Mouse (Mus musculus) brain, embryonic 14.5 days (tissue): ENCODE data around the gene Plcl2. TPM values are rescaled to one million over a fixed set of nuclear protein-coding genes. Genes with fewer than 3 reads are reported as not detected.
A peak's percentile ranks its signal among the peaks of the same experiment; 100 is the strongest.

Experiments
- DNase-seq: peaks from one replicate; pipeline ENCODE4 v3.0.0-alpha.2; 2011; ENCODE audit warnings: low read depth
- CTCF ChIP-seq: fragments of 200-500 bp; IDR thresholded peaks from 2 replicates; pipeline ENCODE4 v1.5.1; 2012; ENCODE audit warnings: inconsistent platforms, mild to moderate bottlenecking, moderate library complexity, borderline replicate concordance; ENCODE audit not compliant: insufficient read depth, insufficient read length; ENCODE audit errors: extremely low read depth
- POLR2A ChIP-seq: fragments of 200-500 bp; IDR thresholded peaks from 2 replicates; pipeline ENCODE4 v1.6.1; 2012; ENCODE audit warnings: mild to moderate bottlenecking, inconsistent platforms, borderline replicate concordance; ENCODE audit not compliant: poor library complexity, insufficient read depth, insufficient read length, severe bottlenecking; ENCODE audit errors: extremely low read depth
- polyA plus RNA-seq: library from polyadenylated mRNA; depleted of rRNA; stranded (reverse); fragments of >200 nt; gene quantifications from 2 replicates; pipeline ENCODE4 v1.2.3, GENCODE M21; 2012

The Plcl2 gene
- polyA plus RNA-seq, 1 experiment = 20.2 TPM

DNA sequence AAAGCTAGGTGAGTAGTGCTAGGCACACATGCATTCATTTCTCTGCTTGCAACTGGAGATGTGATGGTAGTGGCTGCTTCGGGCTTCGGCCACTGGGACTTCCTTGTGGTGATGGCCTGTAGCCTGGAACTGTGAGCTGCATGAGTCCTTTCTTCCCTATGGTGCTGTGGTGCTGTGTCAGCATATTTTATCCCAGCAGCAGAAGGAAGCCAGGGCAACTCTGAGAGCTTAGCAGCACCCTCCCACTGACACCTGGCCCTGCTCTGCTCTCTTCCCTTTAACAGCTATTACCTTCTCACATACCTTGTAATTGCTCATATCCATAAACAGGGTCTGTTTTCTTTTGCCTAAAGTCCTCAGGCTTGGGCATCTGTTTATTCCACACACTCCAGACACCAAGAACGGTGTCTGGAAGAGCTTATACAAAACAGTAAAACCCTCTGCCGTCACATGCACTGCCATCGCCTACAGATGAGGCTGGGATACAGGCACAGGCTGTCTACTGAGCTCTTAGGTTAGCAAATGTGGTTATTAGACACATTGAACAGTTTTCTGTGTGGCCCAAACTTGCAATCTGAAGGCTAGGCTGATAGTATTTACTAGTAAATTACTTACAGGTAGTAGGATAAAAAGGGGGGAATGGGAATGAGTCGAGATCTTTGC, 139.7 kb downstream of the Plcl2 start:
- no peak for DNase-seq
- TF ChIP-seq POLR2A (no peak), CTCF (no peak)

DNA sequence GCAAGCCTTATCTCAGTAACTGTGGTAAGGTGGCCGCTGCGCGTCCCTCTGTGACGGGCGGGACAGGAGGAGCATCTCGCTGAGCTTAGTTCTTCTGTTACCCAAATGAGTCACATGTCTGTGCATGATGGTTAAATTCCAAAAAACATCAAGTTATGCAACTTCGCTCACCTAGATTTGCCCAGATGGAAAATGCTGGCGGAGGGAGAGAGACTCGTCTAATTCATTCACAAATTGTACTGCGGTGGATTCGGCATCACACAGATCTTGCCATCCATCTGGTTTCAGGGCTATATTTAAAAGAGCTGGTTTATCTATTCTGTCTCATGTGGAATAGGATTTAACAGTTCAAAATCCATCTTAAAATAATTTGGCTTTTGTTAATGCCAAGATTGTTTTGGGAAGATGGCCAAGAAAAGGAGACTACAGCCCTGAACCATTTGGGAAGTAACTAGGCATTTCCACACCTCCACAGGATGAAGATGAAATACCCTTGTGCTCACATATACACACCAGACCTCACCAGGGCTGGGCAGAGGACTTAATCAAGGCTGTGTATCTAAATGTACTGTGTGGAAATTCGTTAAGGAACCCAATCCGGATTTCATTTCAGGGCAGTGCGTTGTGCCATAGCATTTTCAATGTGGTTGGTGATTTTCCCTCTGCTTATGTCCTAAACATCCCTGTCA, 141.5 kb downstream of the Plcl2 start:
- TF ChIP-seq CTCF (no peak), POLR2A (no peak)
- peak; percentile 65 for DNase-seq

DNA sequence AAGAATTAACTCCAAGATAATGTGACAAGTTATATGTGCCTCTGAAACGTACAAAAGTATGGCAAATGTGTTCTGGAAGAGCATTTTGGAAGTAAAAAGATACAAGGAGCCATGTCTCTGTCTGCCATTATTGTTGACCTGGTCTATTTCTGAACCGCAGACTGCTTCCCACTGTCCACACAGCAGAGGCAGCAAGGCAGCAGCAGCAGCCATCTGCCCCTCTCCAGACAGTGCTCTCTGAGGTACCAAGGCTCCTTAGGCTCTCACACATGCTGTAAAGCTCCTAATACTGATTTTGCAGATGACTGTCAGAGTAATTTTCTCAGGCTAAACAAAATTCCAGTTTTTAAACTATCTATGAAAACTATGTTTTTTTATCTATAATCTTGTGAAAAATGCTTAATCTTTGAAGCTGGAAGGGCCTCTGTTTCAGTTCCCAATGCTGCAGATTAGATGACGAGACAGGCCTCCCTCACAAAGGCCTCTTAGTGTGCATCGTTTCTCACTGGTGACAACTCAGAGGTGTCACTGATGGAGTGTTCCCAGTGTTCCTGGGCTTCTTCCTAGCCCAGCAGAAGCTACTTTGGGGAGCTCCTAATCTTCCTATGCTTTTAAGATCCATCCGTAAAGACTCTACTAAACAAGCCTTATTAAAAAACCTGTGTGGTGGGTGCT, 145.7 kb downstream of the Plcl2 start:
- TF ChIP-seq CTCF (no peak), POLR2A (no peak)
- DNase-seq = no peak

GRCm38 (mm10) chr17:50655416-50655776, 146.2 kb downstream of the Plcl2 start:
- TF ChIP-seq CTCF (no peak), POLR2A (no peak)
- no peak for DNase-seq

- no peak for DNase-seq
- TF ChIP-seq CTCF = no peak
- no peak for TF ChIP-seq POLR2A
These were observed 148.1 kb downstream of the Plcl2 start for GRCm38 (mm10) chr17:50657321-50657720.

DNA sequence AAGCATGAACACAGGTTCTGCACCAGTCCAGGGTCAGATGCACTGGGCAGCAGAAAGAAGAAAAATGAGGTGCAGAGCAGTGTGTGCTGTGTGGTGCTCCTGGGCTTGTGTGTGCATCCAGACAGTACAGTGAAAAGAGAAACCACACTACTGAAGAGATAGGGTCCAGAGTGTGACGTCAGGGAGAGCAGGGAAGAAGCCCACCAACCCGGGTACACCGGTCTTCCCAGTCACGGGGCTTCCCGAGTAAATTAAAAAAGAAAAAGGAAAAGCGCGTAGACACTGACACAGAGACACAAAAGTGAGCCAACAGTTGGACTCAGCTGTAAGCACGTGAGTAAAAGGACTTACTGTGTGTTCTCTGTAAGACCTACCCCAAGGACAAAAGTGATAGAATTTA, 149.7 kb downstream of the Plcl2 start:
- TF ChIP-seq CTCF (no peak), POLR2A (no peak)

GRCm38 (mm10) chr17:50667596-50667995, 158.4 kb downstream of the Plcl2 start:
- TF ChIP-seq CTCF = no peak
- no peak for TF ChIP-seq POLR2A
- DNase-seq = no peak

More for the DNA sequence above, 149.7 kb downstream of the Plcl2 start:
- DNase-seq = no peak

- no peak for DNase-seq
- no peak for TF ChIP-seq CTCF
- TF ChIP-seq POLR2A = no peak
These were observed 159.5 kb downstream of the Plcl2 start for GRCm38 (mm10) chr17:50668681-50669208.

DNA sequence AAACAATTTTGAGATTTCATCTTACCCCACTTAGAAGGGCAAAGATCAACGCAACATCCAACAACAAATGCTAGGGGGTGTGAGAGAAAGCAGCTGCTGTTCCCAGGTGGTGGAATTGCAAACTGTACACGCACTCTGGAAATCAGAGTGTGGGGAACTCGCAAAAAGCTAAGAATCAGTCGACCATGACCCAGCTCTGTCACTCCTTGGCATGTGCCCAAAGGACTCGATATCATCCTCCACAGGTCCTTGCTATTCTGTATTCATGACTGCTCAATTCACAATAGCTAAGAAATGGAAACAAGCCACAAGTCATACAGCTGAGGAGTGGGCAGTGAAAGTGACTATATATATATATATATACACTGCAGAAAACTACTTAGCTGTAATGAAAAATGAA, 162.2 kb downstream of the Plcl2 start:
- no peak for DNase-seq
- TF ChIP-seq CTCF (no peak), POLR2A (no peak)

DNA sequence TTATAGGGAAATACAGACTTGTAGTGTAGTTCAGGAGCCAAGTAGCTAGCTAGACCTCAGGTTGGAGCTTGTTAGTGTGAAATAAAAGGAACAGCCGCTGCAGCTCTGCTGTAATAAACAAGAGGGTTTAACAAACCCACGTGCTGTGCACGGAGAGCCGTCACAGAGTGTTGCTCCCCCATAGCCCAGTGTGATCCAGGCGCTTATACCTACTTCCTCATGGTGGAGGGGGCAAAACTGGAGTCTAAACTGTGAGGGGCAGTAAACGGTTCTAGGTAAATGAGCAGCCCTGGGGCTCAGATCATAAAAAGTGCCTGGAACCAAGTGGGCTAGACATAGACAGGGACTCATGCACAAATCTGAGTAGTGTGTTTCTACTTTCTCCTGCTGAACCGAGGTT, 165.4 kb downstream of the Plcl2 start:
- no peak for TF ChIP-seq POLR2A
- TF ChIP-seq CTCF = no peak
- DNase-seq = no peak

- no peak for TF ChIP-seq POLR2A
- no peak for TF ChIP-seq CTCF
These were observed 166.0 kb downstream of the Plcl2 start for GRCm38 (mm10) chr17:50675231-50675630.

More at GRCm38 (mm10) chr17:50675231-50675630, 166.0 kb downstream of the Plcl2 start:
- DNase-seq = no peak
